Mouse (Mus musculus): ENCODE data around the gene Tnfrsf9.
"Not testable (repeated sequence)": the region's sequence is repeated elsewhere in the genome, so short reads cannot be mapped to it uniquely, and the experiment has no call there.

Gene Tnfrsf9

GRCm38 (mm10) chr4:150894718-150895501 is 19.5 kb upstream of the Tnfrsf9 start:
- no peak for DNase-seq (ENCODE audit: low spot score)

- no peak for DNase-seq (ENCODE audit: low spot score)
Observed at GRCm38 (mm10) chr4:150896896-150897624, 17.3 kb upstream of the Tnfrsf9 start.

GRCm38 (mm10) chr4:150898716-150899365 is 15.5 kb upstream of the Tnfrsf9 start:
- DNase-seq (ENCODE audit: low spot score), result peak; percentile 55

GRCm38 (mm10) chr4:150900486-150900885 is 13.9 kb upstream of the Tnfrsf9 start:
- no peak for DNase-seq (ENCODE audit: low spot score)

- DNase-seq (ENCODE audit: low spot score), result peak; percentile 53
Observed at GRCm38 (mm10) chr4:150901651-150902050, 12.7 kb upstream of the Tnfrsf9 start.

GRCm38 (mm10) chr4:150902062-150902461 is 12.3 kb upstream of the Tnfrsf9 start:
- DNase-seq (ENCODE audit: low spot score), result no peak

GRCm38 (mm10) chr4:150903091-150903742 is 11.1 kb upstream of the Tnfrsf9 start:
- no peak for DNase-seq (ENCODE audit: low spot score)

GRCm38 (mm10) chr4:150907099-150907498 is 7.3 kb upstream of the Tnfrsf9 start:
- DNase-seq (ENCODE audit: low spot score), result no peak

- DNase-seq (ENCODE audit: low spot score), result not testable (repeated sequence)
Observed at GRCm38 (mm10) chr4:150908512-150908911, 5.8 kb upstream of the Tnfrsf9 start.

GRCm38 (mm10) chr4:150909451-150910156 is 4.8 kb upstream of the Tnfrsf9 start:
- DNase-seq (ENCODE audit: low spot score), result peak; percentile 96

GRCm38 (mm10) chr4:150910164-150910951 is 4.0 kb upstream of the Tnfrsf9 start:
- DNase-seq (ENCODE audit: low spot score), result no peak

GRCm38 (mm10) chr4:150913743-150914142 is 619 bp upstream of the Tnfrsf9 start:
- no peak for DNase-seq (ENCODE audit: low spot score)

GRCm38 (mm10) chr4:150915181-150915906 is 982 bp downstream of the Tnfrsf9 start:
- no peak for DNase-seq (ENCODE audit: low spot score)

- DNase-seq (ENCODE audit: low spot score), result no peak
Observed at GRCm38 (mm10) chr4:150917336-150918027, 3.1 kb downstream of the Tnfrsf9 start.

GRCm38 (mm10) chr4:150921206-150921605 is 6.8 kb downstream of the Tnfrsf9 start:
- DNase-seq (ENCODE audit: low spot score), result no peak

GRCm38 (mm10) chr4:150924308-150924707 is 9.9 kb downstream of the Tnfrsf9 start:
- no peak for DNase-seq (ENCODE audit: low spot score)

- DNase-seq (ENCODE audit: low spot score), result no peak
Observed at GRCm38 (mm10) chr4:150924936-150925335, 10.6 kb downstream of the Tnfrsf9 start.

GRCm38 (mm10) chr4:150925923-150926322 is 11.6 kb downstream of the Tnfrsf9 start:
- DNase-seq (ENCODE audit: low spot score), result no peak

- no peak for DNase-seq (ENCODE audit: low spot score)
Observed at GRCm38 (mm10) chr4:150926924-150927705, 12.8 kb downstream of the Tnfrsf9 start.

All from spleen, adult 12 weeks (tissue).